Mouse (Mus musculus): Measurements from ENCODE around the gene Ss18l2. TPM values are rescaled to one million over a fixed set of nuclear protein-coding genes. Genes with fewer than 3 reads are reported as not detected.

Gene Ss18l2
- polyA plus RNA-seq, 1 experiment from 2014 or later: 193 TPM

DNA sequence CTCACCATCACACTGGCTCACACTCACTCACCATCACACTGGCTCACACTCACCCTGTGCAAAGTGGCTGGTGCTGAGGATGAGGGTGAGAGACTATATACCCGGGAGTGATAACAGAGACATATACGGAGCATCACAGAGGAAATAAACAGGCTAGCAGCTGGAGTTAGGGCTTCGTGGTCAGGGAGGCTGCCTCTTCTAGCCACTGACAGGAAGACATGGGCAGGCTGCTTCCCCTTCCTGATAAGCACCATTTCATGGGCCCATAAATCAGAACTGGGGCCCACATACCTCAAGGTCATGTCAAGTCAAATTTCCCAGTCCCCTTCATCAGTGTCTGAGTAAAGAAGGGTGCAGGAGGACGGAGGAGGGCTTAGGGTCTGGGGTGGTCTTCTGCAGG is 33.1 kb upstream of the Ss18l2 start:
- no peak overlapping the region for H3K4me2 ChIP-seq
- H3K36me3 ChIP-seq: no peaks in the 10 kb centered on the region
- H3K4me1 ChIP-seq (replicated peaks): peaks cover 9% of the 10 kb centered on the region
- no peak for ATAC-seq (replicated peaks; ENCODE audit: insufficient number of reproducible peaks, insufficient read depth, low FRiP score, low read depth)
- H3K27me3 ChIP-seq: no peaks in the 10 kb centered on the region; the same call in 1 of the 2 replicates
- no peak overlapping the region for H3K4me3 ChIP-seq
- H3K9ac ChIP-seq: no peak overlapping the region
- no peak overlapping the region for H3K27ac ChIP-seq
- 48% methylated on average over 4 of the region's 4 CpGs for WGBS
- H3K9me3 ChIP-seq (replicated peaks): no peaks in the 10 kb centered on the region

DNA sequence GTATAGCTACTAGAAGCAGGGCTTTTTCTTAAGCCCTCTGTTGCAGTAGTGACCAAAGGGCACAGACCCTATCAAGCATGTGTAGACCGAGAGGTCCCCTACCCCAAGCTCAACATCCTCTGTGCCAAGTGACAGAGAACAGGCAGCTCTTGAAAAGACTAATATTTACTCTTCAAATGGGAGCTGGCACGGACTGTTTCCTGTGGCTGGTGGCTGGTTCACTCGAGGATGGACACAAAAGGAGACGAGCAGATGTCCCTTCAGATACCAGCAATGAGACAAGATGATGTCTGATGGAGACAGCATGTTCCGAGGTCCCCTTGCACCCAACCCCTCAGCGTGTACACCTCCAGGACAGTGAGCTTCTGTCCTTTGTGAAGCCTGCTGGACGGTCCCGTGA is 32.7 kb upstream of the Ss18l2 start:
- Histone ChIP-seq H3K9me3 (replicated peaks) (no peaks in the 10 kb centered on the region), H3K4me1 (replicated peaks) (peaks cover 5% of the 10 kb centered on the region), H3K9ac (no peak overlapping the region), H3K27ac (no peak overlapping the region), H3K4me2 (no peak overlapping the region), H3K27me3 (no peaks in the 10 kb centered on the region; the same call in 1 of the 2 replicates), H3K36me3 (no peaks in the 10 kb centered on the region), H3K4me3 (no peak overlapping the region)
- WGBS: 57% methylated on average over 8 of the region's 8 CpGs
- no peak for ATAC-seq (replicated peaks; ENCODE audit: insufficient number of reproducible peaks, insufficient read depth, low FRiP score, low read depth)

DNA sequence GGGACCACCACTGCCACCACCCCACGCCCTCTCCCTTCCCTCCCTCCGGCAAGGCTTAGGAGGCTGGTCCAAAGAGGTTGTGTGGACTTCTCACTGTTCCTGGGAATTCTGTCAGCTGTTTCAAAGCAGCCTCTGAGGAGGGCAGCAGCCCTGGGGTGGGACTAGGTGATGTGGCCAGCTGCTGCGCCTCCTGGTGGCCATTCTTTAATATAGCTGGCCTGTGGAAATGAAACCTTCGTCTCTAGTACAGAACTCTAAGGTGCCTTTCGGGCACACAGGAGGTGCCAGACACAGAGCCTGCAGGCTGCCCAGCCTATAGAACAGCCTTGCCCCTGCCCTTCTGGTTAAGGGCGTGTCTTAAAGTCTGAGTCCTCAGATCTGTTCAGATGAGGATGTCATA is 30.6 kb upstream of the Ss18l2 start:
- Histone ChIP-seq H3K4me3 (no peak overlapping the region), H3K9ac (no peak overlapping the region), H3K36me3 (peaks cover 4% of the 10 kb centered on the region; the same call in 1 of the 2 replicates), H3K4me1 (replicated peaks) (no peaks in the 10 kb centered on the region), H3K27ac (no peak overlapping the region), H3K4me2 (no peak overlapping the region), H3K9me3 (replicated peaks) (no peaks in the 10 kb centered on the region), H3K27me3 (no peaks in the 10 kb centered on the region; the same call in 1 of the 2 replicates)
- ATAC-seq (replicated peaks; ENCODE audit: insufficient number of reproducible peaks, insufficient read depth, low FRiP score, low read depth): peak; percentile 56; the same call in 1 of the 2 replicates
- 21% methylated on average over 6 of the region's 6 CpGs for WGBS

DNA sequence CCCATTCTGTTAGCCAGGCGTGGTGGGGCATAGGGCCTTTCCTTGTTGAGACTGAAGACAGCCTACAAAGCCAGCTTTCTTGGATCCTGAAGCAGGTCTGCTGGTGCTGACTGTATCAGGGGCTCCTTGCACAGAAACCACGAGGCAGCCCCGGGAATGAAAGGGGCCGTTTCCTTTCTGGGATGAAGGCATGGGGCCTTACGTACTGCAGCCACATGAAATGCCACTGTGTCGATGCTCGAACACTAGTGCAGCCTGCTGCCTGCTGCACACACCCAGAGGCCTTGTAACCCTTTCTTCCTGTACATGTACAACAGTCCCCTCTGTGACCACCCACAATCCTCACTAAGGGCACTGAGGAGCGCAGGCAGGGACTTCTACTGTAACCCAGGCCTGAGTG is 28.9 kb upstream of the Ss18l2 start:
- H3K9me3 ChIP-seq (replicated peaks): no peaks in the 10 kb centered on the region
- no peak overlapping the region for H3K4me2 ChIP-seq
- no peaks in the 10 kb centered on the region; the same call in 1 of the 2 replicates for H3K27me3 ChIP-seq
- 66% methylated on average over 8 of the region's 8 CpGs for WGBS
- no peak overlapping the region for H3K9ac ChIP-seq
- H3K4me3 ChIP-seq: no peak overlapping the region
- H3K4me1 ChIP-seq (replicated peaks): no peaks in the 10 kb centered on the region
- H3K27ac ChIP-seq: no peak overlapping the region
- peaks cover 12% of the 10 kb centered on the region; the same call in 1 of the 2 replicates for H3K36me3 ChIP-seq
- no peak for ATAC-seq (replicated peaks; ENCODE audit: insufficient number of reproducible peaks, insufficient read depth, low FRiP score, low read depth)

DNA sequence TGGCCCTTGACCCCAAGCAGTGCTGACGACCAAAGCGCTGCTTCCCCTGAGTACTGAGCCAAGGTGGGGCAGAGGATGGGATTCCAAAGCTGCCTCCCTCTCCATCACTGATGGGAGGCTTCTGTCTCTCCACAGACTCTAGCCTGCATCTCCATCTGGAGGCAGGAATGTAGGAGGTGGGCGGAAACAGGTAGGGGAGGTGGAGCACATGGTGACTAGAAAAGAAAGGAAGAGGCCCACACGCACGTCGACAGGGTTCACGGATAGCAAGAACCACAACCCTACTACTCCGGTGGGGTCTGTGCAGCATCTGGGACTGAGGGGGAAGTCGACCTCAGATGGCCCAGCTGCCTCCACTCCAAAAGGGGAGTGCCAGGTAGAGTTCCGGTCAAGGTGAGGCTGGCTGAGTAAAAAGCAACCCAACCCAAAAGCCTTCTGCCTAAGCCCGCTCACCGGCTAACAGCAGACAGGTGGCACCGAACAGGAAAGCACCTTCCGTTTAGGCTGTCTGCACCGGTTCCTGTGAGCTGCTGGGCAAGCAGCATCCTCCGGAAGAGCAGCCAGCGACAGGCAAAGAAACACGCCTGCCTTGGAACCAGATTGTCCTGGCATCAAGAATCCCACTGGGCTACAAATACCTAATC is 28.0 kb upstream of the Ss18l2 start:
- Histone ChIP-seq H3K9ac (no peak overlapping the region), H3K27ac (no peak overlapping the region), H3K9me3 (replicated peaks) (no peaks in the 10 kb centered on the region), H3K4me2 (no peak overlapping the region), H3K4me1 (replicated peaks) (no peaks in the 10 kb centered on the region), H3K4me3 (no peak overlapping the region), H3K36me3 (peaks cover 12% of the 10 kb centered on the region; the same call in 1 of the 2 replicates), H3K27me3 (no peaks in the 10 kb centered on the region; the same call in 1 of the 2 replicates)
- WGBS: 73% methylated on average over 18 of the region's 18 CpGs
- ATAC-seq (replicated peaks; ENCODE audit: insufficient number of reproducible peaks, insufficient read depth, low FRiP score, low read depth): no peak

DNA sequence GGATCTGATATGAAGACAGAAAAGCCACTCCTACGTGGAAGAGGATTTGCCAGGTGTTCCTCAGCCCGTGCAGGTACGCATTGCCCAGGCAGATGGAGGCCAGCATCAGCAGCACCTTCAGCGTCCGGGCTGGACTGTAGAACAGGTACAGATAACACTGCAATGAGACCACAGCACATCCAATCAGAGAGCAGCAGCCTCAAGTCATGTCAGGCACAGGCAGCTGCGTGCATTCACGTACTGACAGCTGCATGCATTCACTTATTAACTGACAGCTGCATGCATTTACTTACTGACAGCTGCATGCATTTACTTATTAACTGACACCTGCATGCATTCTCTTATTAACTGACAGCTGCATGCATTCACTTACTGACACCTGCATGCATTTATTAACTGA is 25.4 kb upstream of the Ss18l2 start:
- no peak overlapping the region for H3K4me2 ChIP-seq
- peaks cover 19% of the 10 kb centered on the region; the same call in 1 of the 2 replicates for H3K36me3 ChIP-seq
- no peak overlapping the region for H3K27ac ChIP-seq
- no peaks in the 10 kb centered on the region for H3K27me3 ChIP-seq
- H3K9me3 ChIP-seq (replicated peaks): no peaks in the 10 kb centered on the region
- no peak overlapping the region for H3K4me3 ChIP-seq
- H3K9ac ChIP-seq: no peak overlapping the region
- no peak for ATAC-seq (replicated peaks; ENCODE audit: insufficient number of reproducible peaks, insufficient read depth, low FRiP score, low read depth)
- H3K4me1 ChIP-seq (replicated peaks): no peaks in the 10 kb centered on the region
- WGBS: 75% methylated on average over 7 of the region's 7 CpGs

DNA sequence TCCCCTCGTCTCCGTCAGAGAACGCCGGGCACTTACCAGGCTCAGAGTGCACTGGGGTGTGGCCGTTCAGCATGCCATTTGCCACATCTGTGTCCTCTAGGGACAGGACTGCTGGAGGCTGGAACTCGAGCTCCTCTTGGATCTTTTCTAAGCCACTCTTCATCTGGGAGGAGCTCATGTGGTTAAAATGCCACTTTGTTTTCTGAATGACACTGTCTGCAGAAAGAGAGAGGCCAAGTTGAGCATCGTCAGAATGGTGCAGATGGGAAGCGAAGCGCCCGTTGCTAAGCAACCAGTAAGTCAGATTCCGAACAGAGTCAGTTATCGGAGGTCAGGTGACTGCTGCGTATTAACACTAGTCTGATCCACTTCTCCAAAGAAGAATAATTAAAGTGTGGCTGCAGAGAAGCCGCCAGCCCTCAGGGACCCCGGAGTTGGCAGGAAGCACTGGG is 19.9 kb upstream of the Ss18l2 start:
- Histone ChIP-seq H3K36me3 (peaks cover 12% of the 10 kb centered on the region; the same call in 1 of the 2 replicates), H3K9ac (no peak overlapping the region), H3K27ac (no peak overlapping the region), H3K27me3 (no peaks in the 10 kb centered on the region), H3K4me3 (no peak overlapping the region), H3K9me3 (replicated peaks) (no peaks in the 10 kb centered on the region), H3K4me1 (replicated peaks) (no peaks in the 10 kb centered on the region), H3K4me2 (no peak overlapping the region)
- 77% methylated on average over 15 of the region's 15 CpGs for WGBS
- ATAC-seq (replicated peaks; ENCODE audit: insufficient number of reproducible peaks, insufficient read depth, low FRiP score, low read depth): no peak

DNA sequence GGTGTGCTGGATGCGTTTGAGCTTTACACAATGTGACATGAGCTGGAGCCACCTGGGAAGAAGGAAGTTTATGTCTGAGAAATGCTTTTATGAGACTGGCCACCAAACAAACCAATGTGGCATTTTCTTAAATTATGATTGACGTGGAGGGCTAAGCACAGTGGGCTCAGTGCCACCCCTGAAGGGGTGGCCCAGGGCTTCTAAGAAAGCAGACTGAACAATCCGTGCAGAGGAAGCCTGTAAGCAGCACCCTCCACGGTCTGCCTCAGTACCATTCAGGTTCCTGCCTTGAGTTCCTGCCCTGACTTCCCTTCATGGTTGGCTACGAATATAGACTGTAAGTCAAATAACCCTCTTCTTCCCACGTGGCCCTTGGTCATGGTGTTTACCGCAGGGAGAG is 19.4 kb upstream of the Ss18l2 start:
- Histone ChIP-seq H3K36me3 (peaks cover 11% of the 10 kb centered on the region; the same call in 1 of the 2 replicates), H3K9me3 (replicated peaks) (no peaks in the 10 kb centered on the region), H3K4me1 (replicated peaks) (no peaks in the 10 kb centered on the region), H3K4me3 (no peak overlapping the region), H3K27me3 (no peaks in the 10 kb centered on the region), H3K27ac (no peak overlapping the region), H3K9ac (no peak overlapping the region), H3K4me2 (no peak overlapping the region)
- no peak for ATAC-seq (replicated peaks; ENCODE audit: insufficient number of reproducible peaks, insufficient read depth, low FRiP score, low read depth)
- WGBS: 86% methylated on average over 7 of the region's 7 CpGs

DNA sequence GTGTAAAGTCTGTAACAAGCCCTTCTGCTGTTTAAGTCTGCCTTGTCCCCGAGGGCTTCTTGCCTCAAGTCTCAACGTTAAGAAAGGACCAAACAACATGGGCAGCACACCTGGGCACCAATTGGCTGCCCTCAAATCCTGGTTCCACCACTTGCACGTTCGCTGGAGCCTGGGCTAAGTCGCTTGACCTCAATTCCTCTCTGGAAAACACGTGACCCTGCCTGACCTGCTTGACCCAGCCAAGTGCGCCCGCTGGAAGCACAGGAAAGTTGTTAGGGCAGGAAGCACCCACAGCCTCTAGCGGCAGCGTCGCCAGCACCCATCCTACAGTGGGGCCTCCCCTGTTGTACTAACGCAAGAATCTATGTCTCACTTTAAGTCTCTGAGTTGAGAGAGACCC is 15.4 kb upstream of the Ss18l2 start:
- H3K4me3 ChIP-seq: no peak overlapping the region
- no peak for ATAC-seq (replicated peaks; ENCODE audit: insufficient number of reproducible peaks, insufficient read depth, low FRiP score, low read depth)
- no peaks in the 10 kb centered on the region for H3K4me1 ChIP-seq (replicated peaks)
- WGBS: 73% methylated on average over 12 of the region's 12 CpGs
- H3K36me3 ChIP-seq: peaks cover 4% of the 10 kb centered on the region; the same call in 1 of the 2 replicates
- no peak overlapping the region for H3K4me2 ChIP-seq
- no peaks in the 10 kb centered on the region for H3K27me3 ChIP-seq
- no peaks in the 10 kb centered on the region for H3K9me3 ChIP-seq (replicated peaks)
- H3K27ac ChIP-seq: no peak overlapping the region
- no peak overlapping the region for H3K9ac ChIP-seq

DNA sequence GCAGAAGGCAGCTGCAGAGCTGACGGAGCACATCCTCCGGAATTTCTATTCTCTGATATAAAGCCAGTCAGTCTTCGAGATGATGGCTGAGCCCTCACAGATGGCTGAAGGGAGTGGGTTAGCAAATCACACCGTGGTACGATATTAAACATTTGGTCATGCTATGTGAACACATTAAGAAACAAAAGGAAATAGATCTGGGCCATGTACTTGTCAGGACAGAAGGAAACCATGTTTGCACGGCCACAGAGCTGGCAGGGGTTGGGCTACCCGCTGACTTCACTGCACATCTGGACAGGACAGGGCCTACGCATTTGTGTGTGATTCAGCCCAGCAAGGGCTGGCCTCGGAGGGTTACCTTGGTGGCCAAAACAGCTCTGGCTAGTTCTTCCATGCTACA is 13.5 kb upstream of the Ss18l2 start:
- Histone ChIP-seq H3K27ac (no peak overlapping the region), H3K4me1 (replicated peaks) (no peaks in the 10 kb centered on the region), H3K9ac (no peak overlapping the region), H3K9me3 (replicated peaks) (no peaks in the 10 kb centered on the region), H3K27me3 (no peaks in the 10 kb centered on the region), H3K4me2 (no peak overlapping the region), H3K4me3 (no peak overlapping the region), H3K36me3 (no peaks in the 10 kb centered on the region)
- WGBS: 90% methylated on average over 9 of the region's 9 CpGs
- no peak for ATAC-seq (replicated peaks; ENCODE audit: insufficient number of reproducible peaks, insufficient read depth, low FRiP score, low read depth)

DNA sequence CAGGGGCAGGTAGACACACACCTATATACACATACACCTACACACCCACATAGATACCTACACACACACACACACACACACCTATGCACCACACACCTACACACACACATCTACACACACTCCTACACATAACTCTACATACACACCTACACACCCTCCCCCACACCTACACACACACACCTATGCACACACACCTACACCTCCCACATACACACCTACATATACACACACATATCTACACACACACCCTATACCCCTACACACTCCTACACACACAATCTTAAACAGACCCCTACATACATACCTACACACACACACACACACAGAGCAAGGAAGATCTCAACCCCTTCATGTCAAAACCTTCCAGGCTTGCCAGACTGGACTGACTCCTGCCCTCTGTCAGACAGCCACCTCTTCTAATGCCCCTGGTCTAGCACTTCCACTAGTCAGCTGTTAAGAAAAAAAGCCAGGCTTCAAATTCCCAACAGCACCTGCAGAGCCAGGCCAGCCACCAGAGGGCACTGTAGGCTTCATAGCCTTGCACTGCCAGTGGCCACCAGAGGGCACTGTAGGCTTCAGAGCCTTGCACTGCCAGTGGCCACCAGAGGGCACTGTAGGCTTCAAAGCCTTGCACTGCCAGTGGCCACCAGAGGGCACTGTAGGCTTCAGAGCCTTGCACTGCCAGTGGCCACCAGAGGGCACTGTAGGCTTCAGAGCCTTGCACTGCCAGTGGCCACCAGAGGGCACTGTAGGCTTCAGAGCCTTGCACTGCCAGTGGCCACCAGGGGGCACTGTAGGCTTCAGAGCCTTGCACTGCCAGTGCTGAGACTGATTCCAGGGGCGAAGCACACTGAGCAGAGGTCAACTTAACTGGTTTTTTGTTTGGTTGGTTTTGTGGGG is 12.7 kb upstream of the Ss18l2 start:
- Histone ChIP-seq H3K9ac (no peak overlapping the region), H3K4me2 (no peak overlapping the region), H3K27ac (no peak overlapping the region), H3K36me3 (no peaks in the 10 kb centered on the region), H3K27me3 (no peaks in the 10 kb centered on the region), H3K9me3 (replicated peaks) (no peaks in the 10 kb centered on the region), H3K4me3 (no peak overlapping the region), H3K4me1 (replicated peaks) (no peaks in the 10 kb centered on the region)
- no peak; the same call in 1 of the 2 replicates for ATAC-seq (replicated peaks; ENCODE audit: insufficient number of reproducible peaks, insufficient read depth, low FRiP score, low read depth)
- WGBS: 96% methylated on average over 1 of the region's 1 CpGs

Data from heart, embryonic 15.5 days (tissue).